Mouse (Mus musculus) adrenal gland, postnatal 14 days (tissue): ENCODE results near the gene Shc4. TPM values are rescaled to one million over a fixed set of nuclear protein-coding genes. Genes with fewer than 3 reads are reported as not detected.

Experiments used
- total RNA-seq: library from RNA; stranded (reverse); gene quantifications from 2 replicates; pipeline ENCODE4 v1.2.3, GENCODE M21; 2021

Gene Shc4
- total RNA-seq, 1 experiment from 2014 or later: 3.0 TPM

Other genes with a start within 250 kb of the Shc4 start
- 0.11 TPM in 1 of 2 replicates, not detected in the other for gene Gm9913, start 219.1 kb downstream of the Shc4 start, total RNA-seq
- 88.2 and 93.1 TPM in 2 replicates for gene Fbn1, start 216.2 kb downstream of the Shc4 start, total RNA-seq
- 3.7 and 5.4 TPM in 2 replicates for gene Cep152, start 99.0 kb downstream of the Shc4 start, total RNA-seq
- gene Eid1, start 51.1 kb downstream of the Shc4 start, total RNA-seq: 111 and 115 TPM in 2 replicates
- 52.9 and 56.7 TPM in 2 replicates for gene Secisbp2l, start 58.7 kb upstream of the Shc4 start, total RNA-seq
- gene Galk2, start 135.0 kb upstream of the Shc4 start, total RNA-seq: 45.1 and 48.4 TPM in 2 replicates
- 128 and 137 TPM in 2 replicates for gene Cops2, start 135.0 kb upstream of the Shc4 start, total RNA-seq